Mouse (Mus musculus) heart, postnatal 0 days (tissue): Measurements from ENCODE around the gene Pik3ip1. TPM values are rescaled to one million over a fixed set of nuclear protein-coding genes. Genes with fewer than 3 reads are reported as not detected.

Experiments
- ATAC-seq: fragments of 200-750 bp; cut with Nextera tagmentation; 2 replicates; pipeline ENCODE4 v1.8.0; 2017; ENCODE audit warnings: low read depth, moderate number of reproducible peaks, moderate library complexity; ENCODE audit not compliant: insufficient read depth
- DNase-seq: peaks from one replicate; pipeline ENCODE4 v3.0.0-alpha.2; 2016; ENCODE audit warnings: low spot score
- H3K27ac ChIP-seq: fragments of 300-500 bp; sonication (generic); 2 replicates; pipeline ENCODE4 v1.5.1; 2014; ENCODE audit warnings: low read depth, mild to moderate bottlenecking
- H3K27me3 ChIP-seq: fragments of 300-500 bp; sonication (generic); 2 replicates; pipeline ENCODE4 v1.6.1; 2014; ENCODE audit warnings: low read length, mixed read lengths; ENCODE audit not compliant: control insufficient read depth, insufficient read depth
- H3K36me3 ChIP-seq: fragments of 300-500 bp; sonication (generic); replicated peaks from 2 replicates; pipeline ENCODE4 v1.6.1; 2014; ENCODE audit warnings: low read length, mixed read lengths; ENCODE audit not compliant: control insufficient read depth, insufficient read depth
- H3K4me1 ChIP-seq: fragments of 300-500 bp; sonication (generic); 2 replicates; pipeline ENCODE4 v1.6.1; 2014; ENCODE audit warnings: antibody characterized with exemption; ENCODE audit not compliant: control insufficient read depth, insufficient read depth
- H3K4me2 ChIP-seq: fragments of 300-500 bp; sonication (generic); 2 replicates; pipeline ENCODE4 v1.6.1; 2014; ENCODE audit warnings: low read depth, mild to moderate bottlenecking, low read length, moderate library complexity
- H3K4me3 ChIP-seq: fragments of 300-500 bp; sonication (generic); 2 replicates; pipeline ENCODE4 v1.5.1; 2014; ENCODE audit warnings: low read depth, low read length
- H3K9ac ChIP-seq: fragments of 300-500 bp; sonication (generic); replicated peaks from 2 replicates; pipeline ENCODE4 v1.6.1; 2014; ENCODE audit warnings: low read depth, low read length, mixed read lengths
- H3K9me3 ChIP-seq: fragments of 300-500 bp; sonication (generic); replicated peaks from 2 replicates; pipeline ENCODE4 v1.6.1; 2016; ENCODE audit warnings: low read length; ENCODE audit not compliant: control insufficient read depth
- CTCF ChIP-seq: IDR thresholded peaks from 2 replicates; pipeline ENCODE4 v1.5.1; 2016; ENCODE audit warnings: antibody characterized with exemption, control low read depth, low read depth
- EP300 ChIP-seq: IDR thresholded peaks from 2 replicates; pipeline ENCODE4 v1.6.1; 2016; ENCODE audit warnings: antibody characterized with exemption, low read depth
- WGBS: fragments of 180-500 bp; shearing (Covaris S2); extraction: QIAGEN DNeasy Blood & Tissue Kit; methylation state at CpG from one replicate; pipeline ENCODE4 v1.1.7; 2014; 5-methylcytosine and 5-hydroxymethylcytosine counted together
- polyA plus RNA-seq: library from polyadenylated mRNA; unstranded; fragments of >200 nt; fragmentation: Nextera tagmentation; extraction: Ambion mirVana; gene quantifications from 2 replicates; pipeline ENCODE4 v1.2.1, GENCODE M21; 2015
- total RNA-seq: library from RNA; depleted of rRNA; stranded (reverse); fragments of >200 nt; gene quantifications from 2 replicates; pipeline ENCODE4 v1.2.3, GENCODE M21; 2014; ENCODE audit warnings: low replicate concordance

Gene Pik3ip1
- total and polyA plus RNA-seq, 2 experiments from 2014 or later = 44.7 to 57.6 TPM

GRCm38 (mm10) chr11:3296056-3296455 lies 34.1 kb upstream of the Pik3ip1 start:
- WGBS = 69% methylated on average over 5 of the region's 5 CpGs
- no peak for ATAC-seq

DNA sequence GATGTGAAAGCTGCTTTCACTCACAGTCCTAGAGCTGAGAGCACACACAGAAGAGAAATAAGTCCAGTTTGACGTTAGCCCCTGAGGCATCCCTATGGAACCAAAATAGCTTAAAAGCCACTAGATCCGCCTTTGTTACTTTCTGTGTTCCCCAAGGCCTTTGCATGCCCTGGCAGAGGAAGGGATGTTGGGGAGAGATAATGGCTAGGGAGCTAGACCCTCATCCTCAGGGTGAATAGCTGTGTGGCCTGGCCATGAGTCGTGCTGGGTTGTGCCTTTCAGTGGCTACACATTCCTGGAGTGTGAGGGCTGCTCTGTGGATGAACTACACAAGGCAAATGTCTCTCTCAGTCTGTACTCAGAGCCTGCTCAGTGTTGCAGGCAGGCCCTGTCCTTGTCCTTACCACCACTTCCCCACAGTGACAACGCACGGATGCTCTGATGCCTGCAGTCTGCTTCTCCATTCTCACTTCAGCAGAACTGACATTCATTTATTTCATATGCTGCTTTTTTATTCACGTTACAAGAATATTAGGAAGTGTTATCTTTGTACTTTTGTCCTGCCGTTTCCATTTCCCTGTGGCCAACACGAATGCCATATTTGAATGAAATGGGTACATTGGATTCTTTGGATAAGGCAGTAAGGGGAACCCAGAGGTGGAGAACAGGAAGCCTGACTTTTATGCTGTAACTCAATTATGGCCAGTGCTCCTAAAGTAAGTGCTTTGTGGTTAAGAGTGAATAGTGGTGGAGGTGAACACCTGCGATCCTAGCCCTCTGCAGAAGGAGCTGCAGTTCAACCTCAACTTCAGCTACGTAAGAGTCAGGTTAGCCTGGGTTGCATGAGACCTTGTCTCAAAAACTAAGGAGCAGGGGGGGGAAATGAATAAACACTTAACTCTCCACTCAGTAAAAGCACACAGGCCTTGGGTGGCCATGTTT lies 32.1 kb upstream of the Pik3ip1 start:
- Histone ChIP-seq H3K4me2 (no peak overlapping the region), H3K27me3 (no peaks in the 10 kb centered on the region), H3K36me3 (peaks cover 95% of the 10 kb centered on the region), H3K4me1 (peaks cover 20% of the 10 kb centered on the region), H3K4me3 (no peak overlapping the region), H3K9me3 (no peaks in the 10 kb centered on the region), H3K9ac (no peak overlapping the region), H3K27ac (no peak overlapping the region; the same call in 1 of the 2 replicates)
- ATAC-seq = no peak
- TF ChIP-seq EP300 = no peak
- TF ChIP-seq CTCF = no peak
- 71% methylated on average over 10 of the region's 10 CpGs for WGBS
- DNase-seq = no peak

More at GRCm38 (mm10) chr11:3296056-3296455, 34.1 kb upstream of the Pik3ip1 start:
- TF ChIP-seq EP300 = no peak
- no peak for TF ChIP-seq CTCF
- Histone ChIP-seq H3K4me2 (no peak overlapping the region), H3K4me3 (no peak overlapping the region), H3K36me3 (peaks cover 78% of the 10 kb centered on the region), H3K27ac (no peak overlapping the region), H3K4me1 (peaks cover 26% of the 10 kb centered on the region), H3K9ac (no peak overlapping the region), H3K27me3 (no peaks in the 10 kb centered on the region), H3K9me3 (no peaks in the 10 kb centered on the region)
- DNase-seq = no peak

- H3K4me1 ChIP-seq = peaks cover 20% of the 10 kb centered on the region
- 81% methylated on average over 14 of the region's 14 CpGs for WGBS
- DNase-seq (no peak), ATAC-seq (no peak)
- peaks cover 95% of the 10 kb centered on the region for H3K36me3 ChIP-seq
- H3K9me3 ChIP-seq = no peaks in the 10 kb centered on the region
- H3K4me3 ChIP-seq = no peak overlapping the region
- H3K27me3 ChIP-seq = no peaks in the 10 kb centered on the region
- no peak overlapping the region for H3K4me2 ChIP-seq
- H3K27ac ChIP-seq = no peak overlapping the region
- TF ChIP-seq CTCF = no peak
- no peak for TF ChIP-seq EP300
- no peak overlapping the region for H3K9ac ChIP-seq
These were observed 31.4 kb upstream of the Pik3ip1 start for GRCm38 (mm10) chr11:3298813-3299185.

GRCm38 (mm10) chr11:3301075-3301474 lies 29.1 kb upstream of the Pik3ip1 start:
- H3K27me3 ChIP-seq = no peaks in the 10 kb centered on the region
- peaks cover 92% of the 10 kb centered on the region for H3K36me3 ChIP-seq
- H3K9me3 ChIP-seq = no peaks in the 10 kb centered on the region
- TF ChIP-seq EP300 (no peak), CTCF (no peak)
- H3K4me3 ChIP-seq = no peak overlapping the region
- ATAC-seq (no peak), DNase-seq (no peak)
- H3K4me2 ChIP-seq = no peak overlapping the region
- peaks cover 20% of the 10 kb centered on the region for H3K4me1 ChIP-seq
- H3K27ac ChIP-seq = no peak overlapping the region
- no peak overlapping the region for H3K9ac ChIP-seq
- 87% methylated on average over 5 of the region's 5 CpGs for WGBS

DNA sequence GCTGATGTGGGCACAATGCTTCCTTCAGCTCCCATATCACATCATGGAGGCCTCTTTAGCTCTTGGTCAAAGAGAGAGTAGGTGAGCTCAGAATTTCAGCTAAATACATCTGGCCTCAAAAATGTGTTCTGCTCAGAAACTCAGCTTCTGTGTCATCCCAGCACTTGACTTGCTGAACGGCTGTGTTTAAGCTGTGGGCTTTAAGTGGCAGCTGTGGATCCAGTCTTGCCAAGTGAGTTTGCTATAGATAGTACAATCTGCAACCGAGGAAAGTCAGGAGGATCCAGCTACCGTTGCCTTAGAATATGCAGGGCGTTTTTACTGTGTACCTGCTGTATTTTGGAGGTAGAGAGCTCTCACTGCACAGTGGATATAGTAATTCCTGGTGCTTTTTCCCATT lies 27.8 kb upstream of the Pik3ip1 start:
- H3K27me3 ChIP-seq = no peaks in the 10 kb centered on the region
- H3K4me3 ChIP-seq = no peak overlapping the region
- 40% methylated on average over 4 of the region's 4 CpGs for WGBS
- no peak for TF ChIP-seq CTCF
- TF ChIP-seq EP300 = no peak
- DNase-seq = no peak
- H3K4me2 ChIP-seq = peak overlapping the region; percentile 8; the same call in 1 of the 2 replicates
- H3K36me3 ChIP-seq = peaks cover 93% of the 10 kb centered on the region
- H3K9ac ChIP-seq = no peak overlapping the region
- no peak for ATAC-seq
- peaks cover 20% of the 10 kb centered on the region for H3K4me1 ChIP-seq
- H3K27ac ChIP-seq = peak overlapping the region; percentile 70
- H3K9me3 ChIP-seq = no peaks in the 10 kb centered on the region
